Mouse (Mus musculus): ENCODE results near the gene Abcf3. TPM values are rescaled to one million over a fixed set of nuclear protein-coding genes. Genes with fewer than 3 reads are reported as not detected.

Abcf3 gene
- 50.9 and 53.2 TPM in 2 replicates for polyA plus RNA-seq (2011; ENCODE audit: insufficient read length, low read depth, missing spikeins)

GRCm38 (mm10) chr16:20548096-20548948, at the start of gene Abcf3:
Gene Abcf3 (plus strand): TSS chr16:20548577.
- H3K4me1 ChIP-seq (ENCODE audit: control insufficient read depth, insufficient read depth, low read length): no peaks in the 10 kb centered on the region
- peak; percentile 91 for TF ChIP-seq POLR2A (IDR thresholded peaks at IDR 0.05; ENCODE audit: low read depth, low read length)
- no peak for TF ChIP-seq CTCF (IDR thresholded peaks at IDR 0.05; ENCODE audit: borderline replicate concordance, insufficient read depth, low read length)
- peak within 1 kb of the TSS; percentile 80 for H3K4me3 ChIP-seq (ENCODE audit: insufficient read depth, low read length)
- H3K27ac ChIP-seq (ENCODE audit: insufficient read depth, low read length): peak within 1 kb of the TSS; percentile 63

GRCm38 (mm10) chr16:20498677-20499475, 49.5 kb upstream of the Abcf3 start, which contains the start of gene Eif2b5:
Gene Eif2b5 (plus strand): TSS chr16:20498817.
- H3K4me1 ChIP-seq (ENCODE audit: control insufficient read depth, insufficient read depth, low read length): no peaks in the 10 kb centered on the region; the same call in 1 of the 2 replicates
- H3K4me3 ChIP-seq (ENCODE audit: insufficient read depth, low read length): peak within 1 kb of the TSS; percentile 93
- H3K27ac ChIP-seq (ENCODE audit: insufficient read depth, low read length): peak within 1 kb of the TSS; percentile 16
- TF ChIP-seq POLR2A (IDR thresholded peaks at IDR 0.05; ENCODE audit: low read depth, low read length) (peak; percentile 88), CTCF (IDR thresholded peaks at IDR 0.05; ENCODE audit: borderline replicate concordance, insufficient read depth, low read length) (no peak)

GRCm38 (mm10) chr16:20506000-20506399, 42.4 kb upstream of the Abcf3 start:
- Histone ChIP-seq H3K27ac (ENCODE audit: insufficient read depth, low read length) (no peak overlapping the region), H3K4me3 (ENCODE audit: insufficient read depth, low read length) (no peak overlapping the region), H3K4me1 (ENCODE audit: control insufficient read depth, insufficient read depth, low read length) (no peaks in the 10 kb centered on the region; the same call in 1 of the 2 replicates)
- no peak for TF ChIP-seq CTCF (IDR thresholded peaks at IDR 0.05; ENCODE audit: borderline replicate concordance, insufficient read depth, low read length)
- TF ChIP-seq POLR2A (IDR thresholded peaks at IDR 0.05; ENCODE audit: low read depth, low read length): no peak

GRCm38 (mm10) chr16:20509349-20509748, 39.0 kb upstream of the Abcf3 start:
- peak; percentile 48; the same call in 1 of the 2 replicates for TF ChIP-seq CTCF (IDR thresholded peaks at IDR 0.05; ENCODE audit: borderline replicate concordance, insufficient read depth, low read length)
- no peak for TF ChIP-seq POLR2A (IDR thresholded peaks at IDR 0.05; ENCODE audit: low read depth, low read length)
- no peaks in the 10 kb centered on the region for H3K4me1 ChIP-seq (ENCODE audit: control insufficient read depth, insufficient read depth, low read length)
- no peak overlapping the region for H3K27ac ChIP-seq (ENCODE audit: insufficient read depth, low read length)
- no peak overlapping the region for H3K4me3 ChIP-seq (ENCODE audit: insufficient read depth, low read length)

- Histone ChIP-seq H3K27ac (ENCODE audit: insufficient read depth, low read length) (peak overlapping the region; percentile 27; the same call in 1 of the 2 replicates), H3K4me1 (ENCODE audit: control insufficient read depth, insufficient read depth, low read length) (no peaks in the 10 kb centered on the region), H3K4me3 (ENCODE audit: insufficient read depth, low read length) (no peak overlapping the region)
- TF ChIP-seq POLR2A (IDR thresholded peaks at IDR 0.05; ENCODE audit: low read depth, low read length) (no peak), CTCF (IDR thresholded peaks at IDR 0.05; ENCODE audit: borderline replicate concordance, insufficient read depth, low read length) (no peak)
Measured at GRCm38 (mm10) chr16:20511277-20511847, 37.0 kb upstream of the Abcf3 start.

- TF ChIP-seq POLR2A (IDR thresholded peaks at IDR 0.05; ENCODE audit: low read depth, low read length) (no peak), CTCF (IDR thresholded peaks at IDR 0.05; ENCODE audit: borderline replicate concordance, insufficient read depth, low read length) (no peak)
- 0 out of 2 replicates have a peak overlapping the region, but pooled peaks have one; percentile 8 for H3K27ac ChIP-seq (ENCODE audit: insufficient read depth, low read length)
- H3K4me1 ChIP-seq (ENCODE audit: control insufficient read depth, insufficient read depth, low read length): no peaks in the 10 kb centered on the region
- H3K4me3 ChIP-seq (ENCODE audit: insufficient read depth, low read length): no peak overlapping the region
Measured at GRCm38 (mm10) chr16:20516032-20516431, 32.3 kb upstream of the Abcf3 start.

- H3K27ac ChIP-seq (ENCODE audit: insufficient read depth, low read length): peak within 1 kb of the TSS; percentile 43
- H3K4me3 ChIP-seq (ENCODE audit: insufficient read depth, low read length): peak within 1 kb of the TSS; percentile 89
- no peaks in the 10 kb centered on the region for H3K4me1 ChIP-seq (ENCODE audit: control insufficient read depth, insufficient read depth, low read length)
- TF ChIP-seq CTCF (IDR thresholded peaks at IDR 0.05; ENCODE audit: borderline replicate concordance, insufficient read depth, low read length): no peak
- TF ChIP-seq POLR2A (IDR thresholded peaks at IDR 0.05; ENCODE audit: low read depth, low read length): peak; percentile 93
Measured at GRCm38 (mm10) chr16:20516726-20517201, 31.6 kb upstream of the Abcf3 start, which contains the start of gene Dvl3. Gene Dvl3 (plus strand): TSS chr16:20516982.

- H3K27ac ChIP-seq (ENCODE audit: insufficient read depth, low read length): peak overlapping the region; percentile 43
- H3K4me1 ChIP-seq (ENCODE audit: control insufficient read depth, insufficient read depth, low read length): no peaks in the 10 kb centered on the region
- peak overlapping the region; percentile 89 for H3K4me3 ChIP-seq (ENCODE audit: insufficient read depth, low read length)
- no peak for TF ChIP-seq CTCF (IDR thresholded peaks at IDR 0.05; ENCODE audit: borderline replicate concordance, insufficient read depth, low read length)
- TF ChIP-seq POLR2A (IDR thresholded peaks at IDR 0.05; ENCODE audit: low read depth, low read length): no peak
Measured at GRCm38 (mm10) chr16:20517216-20517615, 31.2 kb upstream of the Abcf3 start.
